Mouse (Mus musculus): Measurements from ENCODE around the gene Sympk.
"Not testable (repeated sequence)": the region's sequence is repeated elsewhere in the genome, so short reads cannot be mapped to it uniquely, and the experiment has no call there.

The Sympk gene

DNA sequence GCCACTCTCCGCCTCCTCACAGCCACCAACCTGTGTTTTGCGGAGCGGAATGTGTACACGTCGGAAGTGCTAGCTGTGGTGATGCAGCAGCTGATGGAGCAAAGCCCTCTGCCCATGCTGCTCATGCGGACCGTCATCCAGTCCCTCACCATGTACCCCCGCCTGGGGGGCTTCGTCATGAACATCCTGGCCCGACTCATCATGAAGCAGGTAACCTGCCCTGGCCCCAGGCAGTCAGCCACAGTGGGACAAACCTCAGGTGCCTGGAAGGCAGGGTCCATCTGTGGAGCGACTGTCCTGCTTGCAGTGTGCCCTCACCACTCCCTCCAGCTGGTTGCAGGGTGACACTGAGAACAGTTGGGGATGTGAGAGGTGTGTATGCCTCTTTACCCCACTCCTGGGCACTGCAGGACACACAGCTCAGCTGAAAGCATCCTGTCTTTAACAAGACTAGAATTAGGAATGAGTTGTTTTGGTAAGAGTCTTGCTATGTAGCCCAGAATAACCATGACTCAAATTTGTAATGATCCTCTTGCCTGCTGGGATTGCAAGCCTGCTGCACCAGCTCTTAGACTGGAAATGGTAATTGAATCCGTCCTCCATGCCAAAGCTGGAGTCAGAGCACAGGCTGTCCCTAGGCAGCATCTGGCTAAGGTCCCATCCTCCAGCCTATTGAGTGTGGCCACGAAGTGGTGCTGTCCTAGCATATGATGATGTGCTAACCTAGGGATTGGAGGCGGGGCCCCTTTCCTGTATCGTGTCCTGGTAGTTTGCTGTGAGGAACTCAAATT, 28.4 kb downstream of the Sympk start:
- no peak for DNase-seq

DNA sequence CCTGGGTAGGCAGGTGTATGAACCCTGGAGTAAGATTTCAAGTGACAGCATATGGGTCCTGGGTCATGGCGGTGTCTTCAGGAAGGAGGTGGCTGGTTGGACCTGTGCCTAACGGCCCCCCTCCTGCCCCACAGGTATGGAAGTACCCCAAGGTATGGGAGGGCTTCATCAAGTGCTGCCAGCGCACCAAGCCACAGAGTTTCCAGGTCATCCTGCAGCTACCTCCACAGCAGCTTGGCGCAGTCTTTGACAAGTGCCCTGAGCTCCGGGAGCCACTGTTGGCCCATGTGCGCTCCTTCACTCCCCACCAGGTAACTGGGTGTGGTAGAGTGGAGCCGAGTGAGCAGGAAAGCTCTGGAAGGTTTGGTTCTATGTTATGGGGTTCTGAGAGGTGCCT, 29.0 kb downstream of the Sympk start:
- no peak for DNase-seq

DNA sequence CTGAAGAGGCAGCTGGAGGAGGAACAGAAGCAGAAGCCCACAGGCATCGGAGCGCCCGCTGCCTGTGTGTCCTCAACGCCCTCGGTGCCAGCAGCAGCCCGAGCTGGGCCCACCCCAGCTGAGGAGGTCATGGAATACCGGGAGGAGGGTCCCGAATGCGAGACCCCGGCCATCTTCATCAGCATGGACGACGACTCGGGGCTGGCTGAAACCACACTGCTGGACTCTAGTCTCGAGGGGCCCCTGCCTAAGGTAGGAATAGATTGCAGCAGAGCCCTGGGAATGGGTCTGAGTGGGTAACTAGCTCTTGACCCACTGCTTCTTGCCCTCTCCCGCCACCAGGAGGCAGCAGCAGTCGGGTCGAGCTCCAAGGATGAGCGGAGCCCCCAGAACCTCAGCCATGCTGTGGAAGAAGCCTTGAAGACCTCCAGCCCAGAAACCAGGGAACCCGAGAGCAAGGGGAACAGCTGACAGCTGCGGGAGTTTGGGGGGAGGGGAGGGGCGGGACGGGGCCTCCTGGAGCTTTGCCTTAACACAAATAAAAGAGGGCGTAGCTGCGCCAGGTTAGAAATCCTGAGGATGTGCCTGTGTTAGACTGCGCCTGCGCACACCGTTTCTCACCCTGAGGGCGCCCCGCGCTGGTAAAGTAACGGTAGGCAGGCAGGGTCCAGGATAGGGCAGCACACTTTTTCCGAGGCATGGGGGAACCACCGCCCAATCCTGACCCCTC, 30.0 kb downstream of the Sympk start, which contains the start of gene Rsph6a:
Rsph6a (plus strand) TSS at position 644 of the 730 bp plus-strand sequence.
- DNase-seq, result peak; percentile 32

DNA sequence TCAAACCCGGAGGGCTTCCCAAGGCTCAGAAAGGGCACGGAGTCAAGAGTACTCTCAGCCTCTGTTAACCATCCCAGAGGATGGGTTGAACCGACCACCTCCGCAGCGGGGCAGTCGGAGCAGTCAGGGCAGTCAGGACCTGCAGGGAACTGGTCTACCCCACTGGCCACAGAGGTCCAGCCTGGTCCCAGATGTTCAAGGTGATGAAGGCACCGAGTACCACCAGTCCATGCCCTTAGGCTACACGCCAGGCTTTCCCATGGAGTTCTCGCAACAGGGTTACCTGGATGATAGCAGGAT, 30.6 kb downstream of the Sympk start:
- DNase-seq, result no peak

DNA sequence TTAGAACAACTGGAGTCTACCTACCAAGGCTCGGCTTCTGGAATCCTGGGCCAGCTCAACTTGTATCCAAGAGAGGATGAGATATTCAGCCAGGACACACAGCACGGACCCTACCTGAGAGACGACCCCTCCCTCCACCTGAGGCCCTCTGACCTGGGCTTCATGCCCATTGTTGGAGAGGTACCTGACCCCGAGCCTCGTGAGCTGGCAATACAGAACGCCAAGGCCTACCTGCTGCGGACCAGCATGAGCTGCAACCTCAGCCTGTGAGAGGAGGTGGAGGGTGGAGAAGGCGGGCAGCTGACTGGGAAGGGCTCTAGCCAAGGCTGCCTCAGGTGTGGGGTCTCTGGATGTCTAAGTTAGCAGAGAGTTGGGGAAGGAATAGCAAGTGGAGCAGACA, 30.9 kb downstream of the Sympk start:
- DNase-seq, result no peak

DNA sequence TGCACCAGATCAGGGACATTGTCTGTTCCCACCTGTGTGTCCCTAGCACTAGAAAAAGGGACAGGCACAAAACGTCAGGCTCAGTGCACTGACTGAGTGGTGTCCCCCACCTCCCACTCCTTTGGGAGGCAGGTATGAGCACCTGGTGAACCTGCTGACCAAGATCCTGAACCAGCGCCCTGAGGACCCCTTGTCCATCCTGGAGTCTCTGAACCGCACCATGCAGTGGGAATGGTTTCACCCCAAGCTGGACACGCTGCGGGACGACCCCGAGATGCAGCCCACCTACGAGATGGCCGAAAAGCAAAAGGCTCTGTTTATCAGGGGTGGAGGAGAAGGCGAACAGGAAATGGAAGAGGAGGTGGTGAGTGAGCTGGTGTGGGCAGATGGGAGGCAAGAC, 33.2 kb downstream of the Sympk start:
- DNase-seq, result no peak

DNA sequence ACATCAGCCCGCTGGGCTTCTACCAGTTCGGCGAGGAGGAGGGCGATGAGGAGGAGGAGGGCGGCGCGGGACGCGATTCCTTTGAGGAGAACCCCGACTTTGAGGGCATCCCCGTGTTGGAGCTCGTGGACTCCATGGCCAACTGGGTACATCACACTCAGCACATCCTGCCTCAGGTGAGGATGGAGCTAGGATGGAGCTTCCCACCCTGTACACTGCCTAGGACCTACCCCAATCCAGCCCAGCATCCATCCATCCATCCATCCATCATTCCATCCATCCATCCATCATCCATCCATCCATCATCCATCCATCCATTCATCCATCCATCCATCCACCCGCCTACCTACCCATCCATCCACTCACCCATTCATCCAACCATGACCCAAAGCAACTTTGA, 41.7 kb downstream of the Sympk start:
- DNase-seq, result no peak

DNA sequence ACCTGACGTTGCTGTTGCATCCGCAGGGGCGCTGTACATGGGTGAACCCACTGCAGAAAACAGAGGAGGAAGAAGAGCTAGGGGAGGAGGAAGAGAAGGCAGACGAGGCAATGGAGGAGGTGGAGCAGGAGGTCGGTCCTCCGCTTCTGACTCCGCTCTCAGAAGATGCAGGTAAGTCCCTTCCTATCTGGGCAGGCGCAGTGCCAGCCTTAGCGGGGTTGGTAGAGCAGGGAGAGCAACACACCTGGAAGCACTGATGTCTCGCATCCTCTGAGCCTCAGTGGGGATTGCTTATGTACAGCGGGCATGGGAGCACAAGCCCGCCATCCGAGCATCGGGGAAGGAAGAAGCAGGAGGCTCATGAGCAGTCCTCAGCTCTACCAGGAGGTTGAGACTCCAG, 42.9 kb downstream of the Sympk start:
- no peak for DNase-seq

DNA sequence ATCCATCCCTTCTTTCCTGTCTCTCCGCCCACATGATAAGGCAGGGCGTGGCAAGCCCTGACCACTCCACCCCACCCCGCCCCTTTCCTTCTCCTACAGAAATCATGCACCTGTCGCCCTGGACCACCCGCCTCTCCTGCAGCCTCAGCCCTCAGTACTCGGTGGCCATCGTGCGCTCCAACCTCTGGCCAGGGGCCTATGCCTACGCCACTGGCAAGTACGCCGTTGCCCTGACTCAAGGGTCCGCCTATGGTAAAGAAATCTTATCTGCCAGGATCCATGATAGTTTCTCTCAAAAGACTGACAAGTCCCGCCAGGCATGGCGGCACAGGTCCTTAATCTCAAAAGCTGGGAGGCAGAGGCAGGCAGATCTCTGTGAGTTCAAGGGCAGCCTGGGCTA, 43.8 kb downstream of the Sympk start:
- no peak for DNase-seq

DNA sequence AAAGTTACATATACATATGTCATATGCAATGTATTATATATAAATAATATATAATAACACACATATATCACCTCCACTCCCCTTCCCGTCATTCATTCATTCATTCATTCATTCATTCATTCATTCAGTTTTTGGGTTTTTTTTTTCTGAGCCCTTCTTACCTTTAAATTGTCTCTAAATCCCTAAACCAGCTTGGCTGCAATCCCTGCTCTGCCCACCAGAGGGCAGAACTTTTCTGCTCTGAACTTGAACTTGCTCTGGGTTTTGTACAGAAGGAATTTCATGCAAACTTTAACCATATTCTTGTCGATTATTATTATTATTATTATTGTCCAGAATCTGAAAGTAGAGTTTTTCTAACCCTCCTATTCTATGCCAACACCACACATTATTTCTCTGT, 44.5 kb downstream of the Sympk start:
- DNase-seq, result peak; percentile 78

DNA sequence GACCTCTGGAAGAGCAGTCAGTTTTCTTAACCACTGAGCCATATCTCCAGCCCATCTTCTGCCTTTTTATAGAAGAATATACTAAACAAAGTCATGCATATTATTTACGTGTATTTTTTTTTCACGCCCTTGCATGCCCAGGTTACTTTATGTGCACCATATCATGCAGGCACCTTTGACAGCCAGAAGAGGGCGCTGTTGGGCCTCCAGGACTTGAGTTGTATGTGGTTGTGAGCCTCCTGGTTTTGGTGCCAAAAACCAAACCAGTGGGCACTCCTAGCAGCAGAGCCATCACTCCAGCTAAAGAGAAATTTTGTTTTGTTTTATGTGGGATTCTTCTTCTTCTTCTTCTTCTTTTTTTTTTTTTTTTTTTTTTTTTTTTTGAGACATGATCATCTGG, 45.3 kb downstream of the Sympk start:
- DNase-seq, result peak; percentile 53

DNA sequence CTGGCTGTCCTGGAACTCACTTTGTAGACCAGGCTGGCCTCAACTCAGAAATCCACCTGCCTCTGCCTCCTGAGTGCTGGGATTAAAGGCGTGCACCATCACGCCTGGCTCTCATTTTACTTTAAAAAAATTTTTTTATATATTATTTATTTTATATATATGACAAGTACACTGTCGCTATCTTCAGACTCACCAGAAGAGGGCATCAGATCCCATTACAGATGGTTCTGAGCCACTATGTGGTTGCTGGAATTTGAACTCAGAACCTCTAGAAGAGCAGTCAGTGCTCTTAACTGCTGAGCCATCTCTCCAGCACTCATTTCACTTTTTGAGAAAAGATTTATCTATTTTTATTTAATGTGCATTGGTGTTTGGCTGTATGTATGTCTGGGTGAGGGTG, 46.8 kb downstream of the Sympk start:
- DNase-seq, result not testable (repeated sequence)

DNA sequence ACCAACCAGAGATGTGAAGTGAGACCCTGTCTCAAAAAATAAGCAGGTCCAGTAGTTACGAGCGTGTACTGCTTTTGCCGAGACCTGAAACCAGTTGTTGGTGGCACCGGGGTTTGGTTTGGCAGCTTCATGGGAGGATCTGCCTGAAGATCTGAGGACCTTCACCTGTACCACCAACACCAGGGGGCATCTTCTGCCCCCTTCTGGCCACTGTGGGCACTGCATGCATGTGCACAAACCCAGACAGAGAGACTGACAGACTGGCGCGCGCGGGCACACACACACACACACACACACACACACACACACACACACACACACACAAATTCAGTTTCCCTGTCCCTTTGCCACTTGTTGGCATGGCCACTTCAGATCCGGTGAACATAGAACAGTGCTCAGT, 49.3 kb downstream of the Sympk start:
- peak; percentile 49 for DNase-seq

DNA sequence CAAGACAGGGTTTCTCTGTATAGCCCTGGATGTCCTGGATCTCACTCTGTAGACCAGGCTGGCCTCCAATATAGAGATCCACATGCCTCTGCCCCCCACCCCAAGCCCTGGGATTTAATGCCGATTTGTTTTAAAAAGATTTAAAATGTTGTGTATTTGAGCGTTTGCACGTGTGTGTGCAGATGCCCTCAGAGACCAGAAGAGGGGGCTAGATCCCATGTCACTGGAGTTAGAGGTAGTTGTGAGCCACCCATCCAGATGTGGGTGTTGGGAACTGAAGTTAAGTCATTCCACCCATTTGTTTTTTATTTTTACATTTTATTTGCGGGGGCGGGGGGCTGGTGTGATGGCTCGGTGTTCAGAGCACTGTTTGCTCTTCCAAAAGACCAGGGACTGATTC, 50.3 kb downstream of the Sympk start:
- DNase-seq, result no peak

DNA sequence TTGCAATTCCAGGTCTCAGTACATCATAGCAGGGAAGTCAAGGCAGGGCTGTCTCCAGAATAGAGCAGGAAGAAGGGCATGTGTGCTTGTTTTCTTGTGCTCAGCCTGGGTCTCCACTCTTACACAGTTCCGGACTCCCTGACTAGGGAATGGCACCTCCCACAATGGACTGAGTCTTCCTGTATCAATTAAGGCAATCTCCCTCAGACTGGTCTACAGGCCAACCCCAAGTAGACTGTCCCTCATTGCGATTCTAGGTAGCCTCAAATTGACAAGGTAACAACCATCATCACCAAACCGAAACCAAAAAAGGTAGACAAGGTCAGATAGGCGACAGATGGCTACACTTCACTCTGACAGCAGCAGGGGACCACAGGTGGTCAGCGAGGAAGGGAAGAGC, 51.1 kb downstream of the Sympk start:
- DNase-seq, result no peak

DNA sequence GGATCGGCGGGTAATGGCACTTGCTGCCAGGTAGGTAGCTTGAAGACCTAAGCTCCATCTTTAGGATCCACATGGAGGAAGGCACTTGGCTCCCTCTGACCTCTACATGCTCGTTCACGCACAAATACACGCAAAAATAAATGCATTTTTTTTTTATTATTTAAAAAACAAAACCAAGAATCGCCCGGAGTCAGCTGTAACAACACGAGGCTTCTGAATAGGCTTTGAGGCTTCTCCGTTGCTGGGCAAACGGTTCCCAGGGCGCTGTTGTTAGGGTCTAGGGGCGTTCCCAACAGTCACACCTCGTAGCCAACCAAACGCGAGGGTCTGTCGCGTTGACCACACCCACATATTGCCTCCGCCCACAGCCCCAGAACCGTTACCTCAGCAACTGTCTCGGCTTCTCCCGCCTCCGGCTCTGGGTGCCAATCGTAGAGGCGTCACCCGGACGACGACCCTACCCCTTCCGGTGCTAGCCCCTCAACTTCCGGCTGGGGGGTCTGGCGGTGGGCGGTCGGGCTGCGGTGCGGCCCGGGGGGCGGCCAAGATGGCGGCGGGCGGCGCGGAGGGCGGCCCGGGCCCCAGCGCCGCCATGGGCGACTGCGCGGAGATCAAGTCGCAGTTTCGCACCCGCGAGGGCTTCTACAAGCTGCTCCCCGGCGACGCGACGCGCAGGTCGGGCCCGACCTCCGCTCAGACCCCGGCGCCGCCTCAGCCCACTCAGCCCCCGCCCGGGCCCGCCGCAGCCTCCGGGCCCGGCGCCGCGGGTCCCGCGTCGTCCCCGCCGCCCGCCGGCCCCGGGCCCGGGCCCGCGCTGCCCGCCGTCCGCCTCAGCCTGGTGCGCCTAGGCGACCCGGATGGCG, 51.8 kb downstream of the Sympk start, which contains the start of gene Dmwd:
Dmwd (plus strand) TSS at position 505 of the 863 bp plus-strand sequence.
- peak; percentile 95 for DNase-seq

DNA sequence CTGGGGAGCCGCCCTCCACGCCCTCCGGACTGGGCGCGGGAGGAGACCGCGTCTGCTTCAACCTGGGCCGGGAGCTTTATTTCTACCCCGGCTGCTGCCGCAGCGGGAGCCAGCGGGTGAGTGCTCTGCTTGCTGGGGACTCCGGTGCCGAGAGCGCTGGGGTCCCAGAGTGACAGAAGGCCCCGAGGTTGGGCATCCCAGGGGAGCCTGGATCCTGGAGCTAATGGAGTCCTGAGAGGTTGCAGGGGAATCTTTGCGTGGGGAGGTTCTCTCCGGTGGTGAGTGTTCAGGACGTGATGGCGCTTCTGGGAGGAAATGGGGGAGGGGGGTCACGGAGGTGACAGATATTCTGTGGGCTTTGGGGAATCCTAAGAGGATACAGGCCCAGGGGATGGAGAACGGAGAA, 52.4 kb downstream of the Sympk start:
- DNase-seq, result peak; percentile 58

DNA sequence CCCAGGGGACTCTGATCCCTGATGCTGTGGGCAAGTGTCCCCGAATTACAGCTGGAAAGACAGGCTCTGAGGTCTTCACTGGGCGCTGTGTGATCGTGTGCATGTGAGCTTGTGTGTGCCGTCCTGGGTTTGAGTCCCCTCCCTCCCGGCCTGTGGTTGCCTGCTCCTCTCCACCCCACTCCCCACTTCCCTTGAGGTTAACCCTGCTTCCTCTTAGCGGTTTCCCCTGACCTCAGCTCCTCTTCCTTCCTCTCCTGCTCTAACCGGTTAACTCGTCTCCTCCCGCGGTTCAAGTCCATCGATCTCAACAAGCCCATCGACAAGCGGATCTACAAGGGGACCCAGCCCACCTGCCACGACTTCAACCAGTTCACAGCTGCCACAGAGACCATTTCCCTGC, 53.6 kb downstream of the Sympk start:
- peak; percentile 52 for DNase-seq

DNA sequence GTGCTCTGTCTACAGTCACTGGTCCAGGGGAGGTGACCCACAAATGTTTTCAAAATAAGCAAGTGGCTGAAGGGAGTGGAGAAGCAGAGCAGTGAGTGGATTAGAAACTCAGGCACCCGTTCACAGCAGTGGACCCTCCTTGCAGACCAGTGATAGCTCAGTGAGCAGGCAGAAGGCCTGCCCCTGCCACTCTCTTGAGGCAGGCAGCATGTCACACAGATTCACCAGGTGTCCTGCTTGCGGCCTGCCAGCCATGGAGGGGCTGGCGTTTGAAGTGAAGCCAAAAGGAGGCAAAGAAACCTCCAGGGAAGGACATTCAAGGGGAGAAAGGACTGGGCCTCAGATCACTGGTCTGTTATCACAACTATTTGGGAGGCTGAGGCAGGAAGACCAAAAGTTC, 54.6 kb downstream of the Sympk start:
- no peak for DNase-seq

DNA sequence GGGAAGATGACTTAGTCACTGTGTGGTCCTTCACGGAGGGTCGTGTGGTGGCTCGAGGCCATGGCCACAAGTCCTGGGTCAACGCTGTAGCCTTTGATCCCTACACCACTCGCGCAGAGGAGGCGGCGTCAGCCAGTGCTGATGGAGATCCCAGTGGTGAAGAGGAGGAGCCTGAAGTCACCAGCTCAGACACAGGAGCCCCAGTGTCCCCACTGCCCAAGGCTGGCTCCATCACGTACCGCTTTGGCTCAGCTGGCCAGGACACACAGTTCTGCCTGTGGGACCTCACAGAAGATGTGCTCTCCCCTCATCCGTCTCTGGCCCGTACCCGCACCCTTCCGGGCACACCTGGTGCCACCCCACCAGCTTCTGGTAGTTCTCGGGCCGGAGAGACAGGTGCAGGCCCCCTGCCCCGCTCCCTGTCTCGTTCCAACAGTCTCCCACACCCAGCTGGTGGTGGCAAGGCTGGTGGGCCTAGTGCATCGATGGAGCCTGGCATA, 56.3 kb downstream of the Sympk start:
- DNase-seq, result no peak

DNA sequence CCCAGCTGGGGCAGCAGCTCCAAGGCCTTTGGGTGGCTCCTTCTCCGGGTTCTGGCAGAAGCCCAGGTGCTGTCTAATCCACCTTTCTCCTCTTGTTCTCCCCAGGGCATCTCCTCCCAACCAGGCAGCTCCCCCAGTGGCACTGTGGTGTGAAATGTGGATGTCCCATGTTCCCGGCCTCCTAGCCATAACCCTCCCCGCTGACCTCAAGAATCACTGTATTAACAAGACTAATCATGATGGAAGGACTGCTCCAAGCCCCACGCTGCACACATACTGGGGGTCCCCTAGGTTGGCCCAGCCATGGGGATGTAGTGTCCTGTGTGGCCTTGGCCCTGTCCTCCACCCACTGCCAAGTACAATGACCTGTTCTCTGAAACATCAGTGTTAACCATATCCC, 58.0 kb downstream of the Sympk start:
- no peak for DNase-seq

DNA sequence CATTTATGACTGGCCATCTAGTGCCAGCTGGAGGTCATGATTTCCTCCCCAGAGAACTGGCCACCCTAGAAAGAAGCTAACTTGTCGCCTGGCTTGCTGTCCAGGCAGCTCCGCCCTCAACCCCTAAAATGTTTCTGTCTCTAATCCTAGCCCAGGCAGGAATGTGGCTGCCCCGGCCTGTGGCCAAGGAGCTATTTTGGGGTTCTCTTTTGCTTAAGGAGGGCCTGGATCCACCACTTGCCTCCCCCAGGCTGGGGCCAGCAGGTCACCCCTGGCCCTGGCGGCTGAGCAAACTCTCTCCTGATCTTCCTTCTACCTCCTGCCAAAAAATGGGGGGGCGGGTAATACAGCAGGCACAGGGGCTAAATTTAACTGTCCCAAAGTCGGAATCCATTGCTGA, 58.9 kb downstream of the Sympk start:
- no peak for DNase-seq

DNA sequence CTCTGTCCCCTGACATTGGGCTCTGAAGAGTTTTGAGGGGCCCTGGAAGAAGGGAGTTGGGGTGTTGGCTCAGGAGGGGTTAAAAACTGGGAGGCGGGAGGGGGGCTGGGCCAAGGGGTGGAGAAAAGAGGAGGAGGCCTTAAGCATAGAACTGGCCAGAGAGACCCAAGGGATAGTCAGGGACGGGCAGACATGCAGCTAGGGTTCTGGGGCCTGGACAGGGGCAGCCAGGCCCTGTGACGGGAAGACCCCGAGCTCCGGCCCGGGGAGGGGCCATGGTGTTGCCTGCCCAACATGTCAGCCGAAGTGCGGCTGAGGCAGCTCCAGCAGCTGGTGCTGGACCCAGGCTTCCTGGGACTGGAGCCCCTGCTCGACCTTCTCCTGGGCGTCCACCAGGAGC, 59.5 kb downstream of the Sympk start, which contains the start of gene Dmpk:
Dmpk (plus strand) TSS at position 149 of the 400 bp plus-strand sequence.
- no peak for DNase-seq

Data from liver (tissue).